Mouse (Mus musculus): ENCODE measurements around the gene Runx2. TPM values are rescaled to one million over a fixed set of nuclear protein-coding genes. Genes with fewer than 3 reads are reported as not detected.

Runx2 gene
- polyA plus RNA-seq, 1 experiment from 2014 or later, result 0.34 TPM

GRCm38 (mm10) chr17:44560016-44560415 lies 254.6 kb downstream of the Runx2 start:
- H3K9me3 ChIP-seq (ENCODE audit: low read length), result no peaks in the 10 kb centered on the region
- DNase-seq (no peak), ATAC-seq (no peak)
- no peaks in the 10 kb centered on the region for H3K27me3 ChIP-seq (ENCODE audit: insufficient read depth, low read length)
- H3K4me1 ChIP-seq (ENCODE audit: insufficient read depth), result no peaks in the 10 kb centered on the region
- H3K4me3 ChIP-seq (ENCODE audit: low read depth, low read length), result no peak overlapping the region
- WGBS (ENCODE audit: insufficient replicate concordance), result 80% methylated on average over 7 of the region's 7 CpGs
- TF ChIP-seq CTCF (IDR thresholded peaks at IDR 0.05; ENCODE audit: low read depth) (no peak), EP300 (IDR thresholded peaks at IDR 0.05; ENCODE audit: low read depth) (no peak)
- H3K9ac ChIP-seq (replicated peaks), result no peak overlapping the region
- no peak overlapping the region for H3K4me2 ChIP-seq (ENCODE audit: low read depth, low read length)
- no peak overlapping the region for H3K27ac ChIP-seq (ENCODE audit: low read depth)
- no peaks in the 10 kb centered on the region for H3K36me3 ChIP-seq (replicated peaks; ENCODE audit: insufficient read depth, low read length)

- H3K27me3 ChIP-seq (ENCODE audit: insufficient read depth, low read length), result no peaks in the 10 kb centered on the region
- no peak overlapping the region for H3K4me2 ChIP-seq (ENCODE audit: low read depth, low read length)
- no peaks in the 10 kb centered on the region for H3K9me3 ChIP-seq (ENCODE audit: low read length)
- H3K36me3 ChIP-seq (replicated peaks; ENCODE audit: insufficient read depth, low read length), result no peaks in the 10 kb centered on the region
- no peak overlapping the region for H3K9ac ChIP-seq (replicated peaks)
- H3K27ac ChIP-seq (ENCODE audit: low read depth), result no peak overlapping the region
- no peak for DNase-seq
- TF ChIP-seq EP300 (IDR thresholded peaks at IDR 0.05; ENCODE audit: low read depth) (no peak), CTCF (IDR thresholded peaks at IDR 0.05; ENCODE audit: low read depth) (no peak)
- 70% methylated on average over 16 of the region's 16 CpGs for WGBS (ENCODE audit: insufficient replicate concordance)
- no peak overlapping the region for H3K4me3 ChIP-seq (ENCODE audit: low read depth, low read length)
- H3K4me1 ChIP-seq (ENCODE audit: insufficient read depth), result no peaks in the 10 kb centered on the region
- ATAC-seq, result no peak
These were observed 257.1 kb downstream of the Runx2 start for GRCm38 (mm10) chr17:44557199-44558111.

- Histone ChIP-seq H3K36me3 (replicated peaks; ENCODE audit: insufficient read depth, low read length) (no peaks in the 10 kb centered on the region), H3K27me3 (ENCODE audit: insufficient read depth, low read length) (no peaks in the 10 kb centered on the region), H3K4me3 (ENCODE audit: low read depth, low read length) (no peak overlapping the region), H3K4me1 (ENCODE audit: insufficient read depth) (no peaks in the 10 kb centered on the region), H3K4me2 (ENCODE audit: low read depth, low read length) (no peak overlapping the region), H3K9ac (replicated peaks) (no peak overlapping the region), H3K9me3 (ENCODE audit: low read length) (no peaks in the 10 kb centered on the region), H3K27ac (ENCODE audit: low read depth) (no peak overlapping the region)
- 74% methylated on average over 4 of the region's 4 CpGs for WGBS (ENCODE audit: insufficient replicate concordance)
- ATAC-seq (no peak), DNase-seq (no peak)
- TF ChIP-seq CTCF (IDR thresholded peaks at IDR 0.05; ENCODE audit: low read depth), result no peak
- TF ChIP-seq EP300 (IDR thresholded peaks at IDR 0.05; ENCODE audit: low read depth), result no peak
These were observed 259.7 kb downstream of the Runx2 start for GRCm38 (mm10) chr17:44554941-44555340.

- Histone ChIP-seq H3K27me3 (ENCODE audit: insufficient read depth, low read length) (0 out of 2 replicates have a peak, but pooled peaks cover 4% of the 10 kb centered on the region), H3K36me3 (replicated peaks; ENCODE audit: insufficient read depth, low read length) (no peaks in the 10 kb centered on the region), H3K4me3 (ENCODE audit: low read depth, low read length) (no peak overlapping the region), H3K4me1 (ENCODE audit: insufficient read depth) (no peaks in the 10 kb centered on the region), H3K9me3 (ENCODE audit: low read length) (no peaks in the 10 kb centered on the region), H3K27ac (ENCODE audit: low read depth) (no peak overlapping the region), H3K9ac (replicated peaks) (no peak overlapping the region), H3K4me2 (ENCODE audit: low read depth, low read length) (no peak overlapping the region)
- 76% methylated on average over 2 of the region's 2 CpGs for WGBS (ENCODE audit: insufficient replicate concordance)
- ATAC-seq, result no peak
- TF ChIP-seq EP300 (IDR thresholded peaks at IDR 0.05; ENCODE audit: low read depth), result no peak
- no peak for TF ChIP-seq CTCF (IDR thresholded peaks at IDR 0.05; ENCODE audit: low read depth)
- DNase-seq, result no peak
These were observed 265.0 kb downstream of the Runx2 start for GRCm38 (mm10) chr17:44549551-44549950.

GRCm38 (mm10) chr17:44547922-44548321 lies 266.7 kb downstream of the Runx2 start:
- ATAC-seq (no peak), DNase-seq (no peak)
- 53% methylated on average over 4 of the region's 4 CpGs for WGBS (ENCODE audit: insufficient replicate concordance)

GRCm38 (mm10) chr17:44546801-44547200 lies 267.8 kb downstream of the Runx2 start:
- WGBS (ENCODE audit: insufficient replicate concordance), result 63% methylated on average over 8 of the region's 8 CpGs
- no peaks in the 10 kb centered on the region for H3K36me3 ChIP-seq (replicated peaks; ENCODE audit: insufficient read depth, low read length)
- TF ChIP-seq EP300 (IDR thresholded peaks at IDR 0.05; ENCODE audit: low read depth) (no peak), CTCF (IDR thresholded peaks at IDR 0.05; ENCODE audit: low read depth) (no peak)
- no peaks in the 10 kb centered on the region for H3K4me1 ChIP-seq (ENCODE audit: insufficient read depth)
- H3K9me3 ChIP-seq (ENCODE audit: low read length), result no peaks in the 10 kb centered on the region
- no peak overlapping the region for H3K4me3 ChIP-seq (ENCODE audit: low read depth, low read length)
- no peak overlapping the region for H3K9ac ChIP-seq (replicated peaks)
- H3K4me2 ChIP-seq (ENCODE audit: low read depth, low read length), result no peak overlapping the region
- ATAC-seq (no peak), DNase-seq (no peak)
- H3K27ac ChIP-seq (ENCODE audit: low read depth), result no peak overlapping the region
- 0 out of 2 replicates have a peak, but pooled peaks cover 4% of the 10 kb centered on the region for H3K27me3 ChIP-seq (ENCODE audit: insufficient read depth, low read length)

More at GRCm38 (mm10) chr17:44547922-44548321, 266.7 kb downstream of the Runx2 start:
- no peak for TF ChIP-seq CTCF (IDR thresholded peaks at IDR 0.05; ENCODE audit: low read depth)
- TF ChIP-seq EP300 (IDR thresholded peaks at IDR 0.05; ENCODE audit: low read depth), result no peak
- Histone ChIP-seq H3K9ac (replicated peaks) (no peak overlapping the region), H3K36me3 (replicated peaks; ENCODE audit: insufficient read depth, low read length) (no peaks in the 10 kb centered on the region), H3K27ac (ENCODE audit: low read depth) (no peak overlapping the region), H3K27me3 (ENCODE audit: insufficient read depth, low read length) (0 out of 2 replicates have a peak, but pooled peaks cover 4% of the 10 kb centered on the region), H3K4me3 (ENCODE audit: low read depth, low read length) (no peak overlapping the region), H3K4me1 (ENCODE audit: insufficient read depth) (no peaks in the 10 kb centered on the region), H3K4me2 (ENCODE audit: low read depth, low read length) (no peak overlapping the region), H3K9me3 (ENCODE audit: low read length) (no peaks in the 10 kb centered on the region)
